Mouse (Mus musculus) brain, adult 2 months (tissue): ENCODE results near the gene Cited2.

Experiments used
- DNase-seq: peaks from one replicate; pipeline ENCODE4 v3.0.0; 2011; ENCODE audit warnings: low read depth, low spot score

The Cited2 gene

GRCm38 (mm10) chr10:17723871-17724741, 1.1 kb downstream of the Cited2 start:
- peak; percentile 74 for DNase-seq

GRCm38 (mm10) chr10:17725037-17725584, 2.1 kb downstream of the Cited2 start:
- peak; percentile 27 for DNase-seq

- DNase-seq, result peak; percentile 12
These were observed 2.8 kb downstream of the Cited2 start for GRCm38 (mm10) chr10:17725644-17726372.

- DNase-seq, result peak; percentile 61
These were observed 3.3 kb downstream of the Cited2 start for GRCm38 (mm10) chr10:17726373-17726720.

- peak; percentile 82 for DNase-seq
These were observed 4.3 kb downstream of the Cited2 start for GRCm38 (mm10) chr10:17727161-17727925.

GRCm38 (mm10) chr10:17727926-17728279, 4.9 kb downstream of the Cited2 start:
- peak; percentile 83 for DNase-seq

GRCm38 (mm10) chr10:17728711-17729110, 5.7 kb downstream of the Cited2 start:
- DNase-seq, result no peak

GRCm38 (mm10) chr10:17729476-17729875, 6.5 kb downstream of the Cited2 start:
- DNase-seq, result no peak

- peak; percentile 88 for DNase-seq
These were observed 10.0 kb downstream of the Cited2 start for GRCm38 (mm10) chr10:17733057-17733456.

- DNase-seq, result no peak
These were observed 19.6 kb downstream of the Cited2 start for GRCm38 (mm10) chr10:17742581-17742980.

GRCm38 (mm10) chr10:17752478-17752877, 29.5 kb downstream of the Cited2 start:
- no peak for DNase-seq

GRCm38 (mm10) chr10:17759772-17760171, 36.8 kb downstream of the Cited2 start:
- DNase-seq, result no peak

GRCm38 (mm10) chr10:17760750-17761613, 38.0 kb downstream of the Cited2 start:
- no peak for DNase-seq

- DNase-seq, result no peak
These were observed 38.6 kb downstream of the Cited2 start for GRCm38 (mm10) chr10:17761652-17762051.

- DNase-seq, result no peak
These were observed 39.9 kb downstream of the Cited2 start for GRCm38 (mm10) chr10:17762946-17763345.

GRCm38 (mm10) chr10:17769856-17770255, 46.8 kb downstream of the Cited2 start:
- DNase-seq, result peak; percentile 7

- no peak for DNase-seq
These were observed 49.3 kb downstream of the Cited2 start for GRCm38 (mm10) chr10:17772364-17772763.

- DNase-seq, result no peak
These were observed 51.3 kb downstream of the Cited2 start for GRCm38 (mm10) chr10:17774366-17774765.

GRCm38 (mm10) chr10:17775079-17775478, 52.1 kb downstream of the Cited2 start:
- no peak for DNase-seq
